Mouse (Mus musculus) G1E (cell line): ENCODE results near the gene Rab11fip5.

ENCODE experiments used
- CTCF ChIP-seq: IDR thresholded peaks from 2 replicates; pipeline ENCODE4 v1.5.1; 2012; ENCODE audit warnings: low read depth, low read length, inconsistent platforms, mixed read lengths
- GATA1 ChIP-seq: IDR thresholded peaks from 2 replicates; pipeline ENCODE4 v1.6.1; 2012; ENCODE audit warnings: borderline replicate concordance, low read length, inconsistent platforms, mixed read lengths

GRCm38 (mm10) chr6:85326564-85326963 lies 47.9 kb downstream of the Rab11fip5 start:
- TF ChIP-seq CTCF: no peak
- TF ChIP-seq GATA1: no peak
